Mouse (Mus musculus) megakaryocyte, embryonic 14.5 days (primary cell): ENCODE results near the gene Cep70. TPM values are rescaled to one million over a fixed set of nuclear protein-coding genes. Genes with fewer than 3 reads are reported as not detected.

ENCODE experiments used
- H3K27me3 ChIP-seq: replicated peaks from 2 replicates; pipeline ENCODE3; 2012; ENCODE audit warnings: inconsistent platforms
- H3K36me3 ChIP-seq: replicated peaks from 2 replicates; pipeline ENCODE3; 2012; ENCODE audit warnings: low read length, inconsistent platforms, mixed read lengths
- H3K4me1 ChIP-seq: 2 replicates; pipeline ENCODE4 v1.6.1; 2012; ENCODE audit warnings: inconsistent platforms
- H3K4me3 ChIP-seq: replicated peaks from 2 replicates; pipeline ENCODE3; 2012; ENCODE audit warnings: moderate library complexity, mild to moderate bottlenecking, inconsistent platforms
- H3K9me3 ChIP-seq: 2 replicates; pipeline ENCODE4 v1.6.1; 2012; ENCODE audit warnings: inconsistent platforms
- FLI1 ChIP-seq: IDR thresholded peaks from 2 replicates; pipeline ENCODE4 v1.6.1; 2012; ENCODE audit warnings: low read length, inconsistent platforms, mixed read lengths
- GATA1 ChIP-seq: IDR thresholded peaks from 3 replicates; pipeline ENCODE4 v1.6.1; 2012; ENCODE audit warnings: mixed read lengths, low read length, inconsistent platforms, borderline replicate concordance
- polyA plus RNA-seq: library from polyadenylated mRNA; stranded (reverse); fragments of >175 nt; gene quantifications from 2 replicates; pipeline ENCODE4 v1.2.3, GENCODE M21; 2012; ENCODE audit warnings: low replicate concordance; ENCODE audit not compliant: insufficient read depth

Gene Cep70
- polyA plus RNA-seq, 1 experiment, result 0.56 TPM

DNA sequence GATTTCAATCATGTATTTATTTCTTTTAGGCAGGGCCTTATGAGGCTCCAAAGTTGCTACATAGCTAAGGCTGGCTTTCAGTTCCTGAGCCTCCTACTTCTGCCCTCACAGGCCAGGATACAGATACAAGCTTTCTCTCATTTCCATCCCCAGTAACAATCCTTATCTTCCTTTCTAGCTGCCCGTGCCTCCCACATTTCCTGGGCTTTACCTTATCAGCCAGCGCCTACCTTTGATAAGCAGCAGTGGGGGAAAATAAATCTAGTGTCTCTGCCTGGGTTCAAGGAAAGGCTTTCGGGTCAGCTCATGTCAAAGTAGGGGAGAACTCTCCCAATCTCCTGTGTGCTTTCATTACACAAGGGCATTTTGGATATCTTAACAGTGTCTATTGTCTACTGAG, 98.4 kb downstream of the Cep70 start:
- H3K27me3 ChIP-seq, result peaks cover 30% of the 10 kb centered on the region
- no peaks in the 10 kb centered on the region for H3K36me3 ChIP-seq
- TF ChIP-seq GATA1 (no peak), FLI1 (no peak)
- H3K9me3 ChIP-seq, result no peaks in the 10 kb centered on the region
- H3K4me3 ChIP-seq, result no peak overlapping the region
- peaks cover 19% of the 10 kb centered on the region for H3K4me1 ChIP-seq

DNA sequence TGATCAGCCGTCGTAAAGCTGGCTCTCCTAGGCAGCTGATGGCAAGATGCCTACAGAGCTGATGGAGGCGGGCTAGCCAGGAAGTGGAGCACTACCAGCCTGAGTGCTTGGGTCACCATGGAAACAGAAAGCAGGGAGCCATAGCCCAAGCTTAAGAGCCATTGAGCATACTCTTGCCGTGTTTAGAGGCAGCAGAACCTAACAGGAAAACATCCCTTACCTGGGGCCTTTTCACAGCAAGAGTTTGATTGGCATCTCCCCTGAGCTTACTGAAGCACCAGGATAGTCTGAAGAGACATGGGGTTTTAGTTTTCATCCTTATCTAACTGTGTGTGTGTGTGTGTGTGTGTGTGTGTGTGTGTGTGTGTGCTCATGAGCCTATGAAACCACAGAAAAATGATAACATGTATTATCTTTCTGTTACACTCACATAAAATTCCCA, 102.2 kb downstream of the Cep70 start:
- Histone ChIP-seq H3K36me3 (no peaks in the 10 kb centered on the region), H3K4me1 (peaks cover 14% of the 10 kb centered on the region), H3K9me3 (peaks cover 7% of the 10 kb centered on the region), H3K4me3 (no peak overlapping the region), H3K27me3 (peaks cover 29% of the 10 kb centered on the region)
- no peak for TF ChIP-seq GATA1
- no peak for TF ChIP-seq FLI1

Other genes starting within 250 kb of the Cep70 start
- gene Gm1123, start 207.7 kb upstream of the Cep70 start, polyA plus RNA-seq, result not detected in 2 replicates
- 0.82 and 1.8 TPM in 2 replicates for gene Pik3cb, start 102.7 kb upstream of the Cep70 start, polyA plus RNA-seq
- not detected in 2 replicates for gene Faiml, start 6.1 kb upstream of the Cep70 start, polyA plus RNA-seq
- not detected in 2 replicates for gene Esyt3, start 115.2 kb downstream of the Cep70 start, polyA plus RNA-seq
- 0.09 TPM in 1 of 2 replicates, not detected in the other for gene Mras, start 194.0 kb downstream of the Cep70 start, polyA plus RNA-seq
- gene Nme9, start 208.1 kb downstream of the Cep70 start, polyA plus RNA-seq, result not detected in 2 replicates